Mouse (Mus musculus) cerebellum, adult 2 months (tissue): ENCODE data around the gene Rab5b.

ENCODE experiments used
- CTCF ChIP-seq: fragments of 200-500 bp; IDR thresholded peaks from 2 replicates; pipeline ENCODE4 v1.5.1; 2011; ENCODE audit warnings: low read depth, mild to moderate bottlenecking, control low read depth, low read length, moderate library complexity, borderline replicate concordance; ENCODE audit not compliant: insufficient read depth
- POLR2A ChIP-seq: fragments of 200-500 bp; IDR thresholded peaks from 2 replicates; pipeline ENCODE4 v1.6.1; 2011; ENCODE audit warnings: low read length, control low read depth, borderline replicate concordance; ENCODE audit not compliant: insufficient read depth

DNA sequence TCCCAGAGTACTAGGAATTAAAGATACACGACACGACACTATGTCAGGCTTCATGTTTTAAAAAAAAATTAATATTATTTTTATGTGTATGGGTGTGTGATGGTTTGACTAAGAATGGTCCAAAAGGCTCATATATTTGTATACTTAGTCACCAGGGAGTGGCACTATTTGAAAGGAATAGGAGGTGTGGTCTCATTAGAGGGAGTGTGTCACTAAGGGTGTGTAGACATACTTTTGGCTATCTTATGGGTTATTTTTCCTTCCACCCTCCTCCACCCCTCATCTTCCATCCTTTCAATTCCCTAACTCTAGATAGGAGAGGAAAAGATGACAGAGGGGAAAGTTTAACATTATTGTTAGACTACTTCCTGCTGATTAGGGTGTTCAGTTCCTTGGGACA, 30.3 kb downstream of the Rab5b start:
- TF ChIP-seq POLR2A (no peak), CTCF (no peak)
